Mouse (Mus musculus) hindlimb bud, embryonic 11.5 days (tissue): ENCODE data around the gene Sardh.

ENCODE experiments used
- DNase-seq: peaks from one replicate; pipeline ENCODE4 v3.0.0-alpha.2; 2012; ENCODE audit warnings: low read depth, low spot score; ENCODE audit errors: extremely low spot score

Sardh gene

DNA sequence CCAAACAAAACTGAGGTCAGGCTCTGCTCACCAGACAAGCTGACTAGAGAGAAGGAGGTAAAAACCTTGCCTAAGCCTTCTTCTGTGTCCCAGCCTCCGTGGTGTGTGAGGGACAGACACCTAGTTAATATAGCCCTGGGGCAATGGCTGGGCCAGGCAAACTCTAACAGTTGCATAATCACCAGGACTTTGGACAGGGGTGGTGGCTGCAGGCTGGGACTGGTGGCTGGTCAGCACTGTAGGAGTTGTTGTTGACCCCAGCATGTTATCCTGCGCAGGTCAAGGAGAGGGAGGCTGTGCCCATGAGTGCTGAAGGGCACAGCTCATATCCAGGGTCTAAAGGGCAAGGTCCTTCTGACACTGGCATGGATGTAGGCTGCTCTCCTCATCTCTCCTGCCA, at the start of gene Sardh:
Gene Sardh, minus strand, starts transcription at position 127 of the 400 bp plus-strand sequence.
- DNase-seq, result no peak

- DNase-seq, result no peak
Measured at GRCm38 (mm10) chr2:27296656-27297406, 48.7 kb upstream of the Sardh start.

DNA sequence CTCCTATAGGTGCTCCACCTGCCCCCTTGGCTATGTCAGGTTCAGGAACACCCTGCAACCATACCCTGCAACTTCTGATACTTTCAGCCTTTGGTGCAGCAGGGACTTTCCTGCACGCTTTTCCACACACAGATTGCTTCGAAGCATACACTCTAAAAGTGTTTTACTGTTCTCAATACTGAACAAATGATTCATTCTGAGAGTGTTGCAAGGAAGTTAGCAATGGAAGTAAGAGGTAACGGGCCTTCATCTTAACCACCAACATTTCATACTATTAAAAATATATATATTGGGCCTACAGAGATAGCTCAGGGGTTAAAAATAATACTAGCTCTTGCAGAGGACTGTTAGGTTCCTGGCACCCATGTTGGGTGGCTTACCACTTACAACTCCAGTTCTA, 46.6 kb upstream of the Sardh start:
- DNase-seq, result no peak

DNA sequence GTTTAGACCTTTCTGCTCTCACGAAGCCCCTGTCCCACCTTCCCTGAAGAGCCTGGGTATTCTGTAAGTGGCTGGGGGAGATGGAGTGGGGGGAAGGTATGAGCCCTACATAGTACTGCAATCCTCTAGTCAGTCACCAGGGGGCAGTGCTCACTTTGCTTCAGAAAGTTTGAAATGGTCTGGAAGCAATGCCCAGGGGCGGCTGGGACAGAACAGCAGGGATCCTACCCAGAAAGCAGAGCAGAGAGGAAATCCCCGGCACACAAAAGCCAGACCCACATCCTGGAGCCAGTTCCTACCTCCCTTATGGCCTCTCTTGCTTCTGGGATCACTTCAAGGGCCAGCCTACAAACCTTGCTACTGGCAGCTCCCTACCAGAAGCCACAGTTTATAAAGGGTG, 40.9 kb upstream of the Sardh start:
- peak; percentile 92 for DNase-seq

- DNase-seq, result no peak
Measured at GRCm38 (mm10) chr2:27286971-27287710, 39.0 kb upstream of the Sardh start.

GRCm38 (mm10) chr2:27284441-27284840, 36.3 kb upstream of the Sardh start:
- DNase-seq, result no peak

DNA sequence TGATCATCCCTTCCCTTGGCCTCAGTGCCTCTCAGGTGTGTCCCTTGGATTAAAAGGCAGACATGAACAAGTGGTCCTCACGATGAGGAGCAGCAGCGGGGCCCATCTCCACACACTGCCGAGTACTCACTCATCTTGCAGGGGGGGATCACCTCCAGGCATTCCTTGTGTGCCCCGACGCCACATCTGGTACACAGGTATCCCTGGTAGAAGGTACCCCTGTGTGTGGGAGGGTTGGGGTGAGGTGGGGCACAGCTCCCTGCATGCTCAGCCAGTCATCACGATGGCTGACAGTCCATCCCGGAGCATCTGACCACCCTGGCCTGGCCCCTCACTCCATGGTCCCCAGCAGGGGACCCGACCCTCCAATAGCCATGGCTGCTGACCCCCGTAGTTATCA, 33.6 kb upstream of the Sardh start:
- DNase-seq, result no peak

GRCm38 (mm10) chr2:27280920-27281611, 32.9 kb upstream of the Sardh start:
- peak; percentile 28 for DNase-seq

- DNase-seq, result no peak
Measured at GRCm38 (mm10) chr2:27278859-27279258, 30.7 kb upstream of the Sardh start.

- no peak for DNase-seq
Measured at GRCm38 (mm10) chr2:27268325-27268724, 20.2 kb upstream of the Sardh start.

DNA sequence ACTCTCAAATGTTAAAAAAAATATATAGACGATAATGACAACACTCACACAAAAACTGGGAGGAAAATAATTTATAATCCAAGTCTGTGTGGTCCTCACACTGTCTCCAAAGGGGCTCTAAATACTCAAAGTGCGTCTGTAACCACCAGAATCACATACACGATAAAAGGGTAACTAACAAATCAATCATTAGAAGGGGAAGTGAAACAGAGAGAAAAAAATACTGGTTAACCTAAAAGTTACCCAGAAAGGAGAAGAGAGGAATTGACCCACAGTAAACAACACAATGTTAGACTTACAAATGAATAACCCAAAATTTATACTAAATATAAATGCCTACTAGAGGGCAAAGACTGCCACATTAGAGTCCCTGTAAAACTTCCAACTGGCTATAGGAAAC, 17.7 kb upstream of the Sardh start:
- no peak for DNase-seq

DNA sequence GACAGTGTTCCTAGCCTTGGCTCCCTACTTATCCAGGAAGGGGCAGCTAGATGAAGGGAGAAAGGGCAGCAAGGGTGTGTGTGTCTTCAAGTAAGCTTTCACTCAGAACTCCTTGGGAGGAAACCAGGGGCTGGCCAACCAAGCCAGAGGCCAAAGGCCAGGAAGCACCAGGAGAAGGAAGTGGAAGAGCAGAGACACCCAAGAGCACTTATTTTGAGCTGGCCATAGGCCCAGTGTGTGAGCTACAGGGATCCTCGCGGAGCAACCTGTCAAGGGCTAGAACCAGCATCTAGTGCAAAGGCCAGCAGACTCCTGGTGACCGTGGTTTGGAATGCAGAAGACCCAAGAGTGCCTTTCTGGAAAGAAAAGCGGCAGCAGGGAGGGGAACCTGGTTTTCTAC, 14.8 kb upstream of the Sardh start:
- DNase-seq, result no peak

- DNase-seq, result no peak
Measured at GRCm38 (mm10) chr2:27251434-27251833, 3.3 kb upstream of the Sardh start.

- no peak for DNase-seq
Measured at GRCm38 (mm10) chr2:27247487-27247863, 662 bp downstream of the Sardh start.

GRCm38 (mm10) chr2:27246712-27247486, 1.2 kb downstream of the Sardh start:
- no peak for DNase-seq

GRCm38 (mm10) chr2:27245947-27246346, 2.2 kb downstream of the Sardh start:
- no peak for DNase-seq

DNA sequence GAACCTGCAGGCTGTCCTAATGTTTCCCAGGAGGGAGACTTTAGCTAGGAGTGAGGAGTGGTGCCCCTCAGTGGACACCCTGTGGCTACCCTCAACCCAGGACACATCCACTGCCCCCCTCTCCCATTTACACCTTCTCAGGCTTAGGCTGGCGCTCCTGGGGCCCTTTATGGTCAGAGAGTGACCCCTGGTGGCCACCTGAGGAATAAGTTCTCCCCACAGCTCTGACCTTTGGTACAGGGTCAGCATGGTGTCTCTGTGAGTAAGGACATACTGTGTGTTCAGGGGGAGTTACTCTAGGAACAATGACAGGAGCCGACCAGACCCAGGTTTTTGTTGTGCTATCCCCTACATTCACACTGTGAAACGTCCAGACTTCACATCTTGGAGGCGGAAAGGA, 10.8 kb downstream of the Sardh start:
- DNase-seq, result peak; percentile 46

DNA sequence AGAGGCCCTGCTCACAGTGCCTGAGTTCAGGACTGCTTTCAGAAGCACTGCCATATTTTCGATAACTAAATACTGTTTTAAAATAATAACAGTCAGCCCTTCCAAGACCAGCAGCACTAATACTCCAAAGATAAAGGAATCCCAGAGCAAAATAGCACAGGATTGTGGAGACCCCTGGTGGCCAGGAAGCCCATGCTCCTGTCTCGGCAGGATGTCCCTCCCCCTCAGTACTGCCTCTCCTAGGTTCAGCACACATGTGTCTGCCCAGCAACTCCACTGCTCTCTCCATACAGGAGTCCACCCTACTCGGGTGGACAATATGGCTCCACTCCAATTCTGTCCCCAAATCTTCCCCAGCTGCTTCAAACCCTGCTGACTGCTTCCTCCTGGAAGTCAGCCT, 12.4 kb downstream of the Sardh start:
- DNase-seq, result peak; percentile 41

GRCm38 (mm10) chr2:27232376-27232775, 15.8 kb downstream of the Sardh start:
- no peak for DNase-seq

DNA sequence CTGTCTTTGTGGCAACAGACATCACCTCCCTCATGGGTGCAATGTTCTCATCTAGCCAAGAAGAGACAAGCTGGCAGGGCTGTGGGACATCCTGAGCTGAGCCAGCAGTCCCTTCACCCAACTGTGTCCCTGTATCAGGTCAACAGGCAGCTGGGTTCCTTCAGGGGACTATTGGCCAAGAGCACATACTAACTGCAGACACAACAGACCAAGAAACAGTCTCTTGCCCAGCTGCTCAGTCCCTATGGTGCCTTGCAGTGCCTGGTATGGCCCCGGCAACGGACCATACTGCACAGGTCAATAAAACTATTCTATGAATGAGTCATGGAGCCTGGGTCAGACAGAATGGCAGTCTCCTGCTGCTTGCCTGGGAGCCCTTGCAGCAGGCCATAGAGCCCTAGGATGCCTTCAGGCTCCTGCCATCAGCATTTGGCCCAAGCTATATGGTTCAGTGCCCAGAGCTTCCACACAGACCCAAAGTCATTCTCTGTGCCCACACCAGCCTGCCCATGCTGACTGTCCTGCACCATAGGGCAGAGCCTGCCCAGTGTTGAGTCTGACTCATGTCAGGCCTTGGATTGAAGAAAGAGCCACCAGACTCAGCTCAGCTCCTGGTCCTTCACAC, 18.5 kb downstream of the Sardh start:
- DNase-seq, result no peak
